ENCODE assay signal across 10 mouse cellular contexts in the genomic region with DNA sequence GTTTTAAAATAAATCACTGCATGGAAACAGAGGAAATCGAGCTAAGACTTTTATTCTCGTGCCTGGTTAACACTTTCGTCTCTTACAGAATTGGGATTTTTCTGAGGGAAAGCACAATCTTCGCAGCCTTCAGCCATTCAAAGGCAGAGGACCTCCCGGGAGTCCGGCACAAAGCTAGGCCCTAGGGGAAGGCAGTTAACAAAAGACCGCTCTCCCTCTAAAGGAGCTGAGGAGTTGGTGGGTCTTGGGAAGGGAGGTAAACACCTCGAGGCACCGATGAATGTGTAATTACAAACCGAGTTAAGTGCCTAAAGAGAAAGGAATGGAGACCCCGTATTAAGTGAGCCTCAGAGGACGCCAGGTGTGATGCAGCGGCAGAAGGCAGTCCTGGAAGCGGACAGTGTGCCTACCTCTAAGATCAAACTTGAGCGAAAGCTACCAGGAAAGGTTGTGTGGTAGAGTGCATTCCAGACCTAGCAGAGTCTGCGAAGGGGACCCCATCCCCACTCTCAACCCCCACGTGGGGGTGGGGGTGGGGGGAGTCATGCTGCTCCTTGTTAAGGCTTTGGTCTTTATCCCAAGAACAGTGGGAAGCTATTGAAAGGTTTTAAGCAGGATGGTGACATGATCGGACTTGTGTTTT. TPM values are rescaled to one million over a fixed set of nuclear protein-coding genes. Genes with fewer than 3 reads are reported as not detected.
DNase-seq lines count a peak whose midpoint lies in the region; ATAC-seq lines count a peak whose summit lies in the region.
"Had no signal": no experiment of that assay in that cellular context is flagged by ENCODE, and none has a peak within 500 bp of the region (broad histone marks: within the 10 kb centered on the region; RNA-seq: fewer than 3 reads in every experiment).

No protein-coding gene starts in this region.

- H3K4me2 ChIP-seq in heart, embryonic 11.5 days = 0 out of 2 replicates have a peak overlapping the region, but pooled peaks have one; percentile 2
- H3K4me2 ChIP-seq in forebrain, embryonic 16.5 days (ENCODE audit: low read length) = peak overlapping the region; percentile 33
- H3K4me2 ChIP-seq in midbrain, embryonic 14.5 days (ENCODE audit: low read length) = peak overlapping the region; percentile 36

- intact Hi-C loops in gastrocnemius, postnatal 36 days (cut with DNase I) = no loop called here

- H3K36me3 ChIP-seq in heart, embryonic 11.5 days (ENCODE audit: control insufficient read depth, insufficient read depth, low read length) = no peaks in the 10 kb centered on the region
- no peaks in the 10 kb centered on the region for H3K36me3 ChIP-seq in forebrain, embryonic 16.5 days (ENCODE audit: control insufficient read depth, insufficient read depth)
- H3K36me3 ChIP-seq in midbrain, embryonic 14.5 days (ENCODE audit: control insufficient read depth, insufficient read depth, low read length) = no peaks in the 10 kb centered on the region

- H3K9me3 ChIP-seq in heart, embryonic 11.5 days (replicated peaks; ENCODE audit: control insufficient read depth, low read length) = no peaks in the 10 kb centered on the region
- no peaks in the 10 kb centered on the region for H3K9me3 ChIP-seq in forebrain, embryonic 16.5 days (ENCODE audit: control insufficient read depth, low read length)
- no peaks in the 10 kb centered on the region for H3K9me3 ChIP-seq in midbrain, embryonic 14.5 days (ENCODE audit: control insufficient read depth, low read length)

- H3K9ac ChIP-seq in heart, embryonic 11.5 days (ENCODE audit: low read depth, low read length) = no peak overlapping the region
- H3K9ac ChIP-seq in forebrain, embryonic 16.5 days (replicated peaks; ENCODE audit: low read depth, low read length) = no peak overlapping the region
- H3K9ac ChIP-seq in midbrain, embryonic 14.5 days (replicated peaks; ENCODE audit: low read length) = no peak overlapping the region

- ATAC-seq in heart, embryonic 11.5 days (replicated peaks; ENCODE audit: insufficient number of reproducible peaks, low FRiP score, low TSS enrichment) = no peak
- ATAC-seq in forebrain, embryonic 16.5 days = peak; percentile 28
- no peak for ATAC-seq in midbrain, embryonic 14.5 days (ENCODE audit: low FRiP score, low TSS enrichment)
- no peak for ATAC-seq in megakaryocyte, adult 5-6 weeks (ENCODE audit: poor library complexity, severe bottlenecking)

- no peak overlapping the region for H3K27ac ChIP-seq in heart, embryonic 11.5 days (ENCODE audit: low read depth, low read length)
- H3K27ac ChIP-seq in forebrain, embryonic 16.5 days (ENCODE audit: low read length) = no peak overlapping the region
- H3K27ac ChIP-seq in midbrain, embryonic 14.5 days (replicated peaks; ENCODE audit: low read depth, low read length) = no peak overlapping the region

- H3K4me3 ChIP-seq in heart, embryonic 11.5 days (ENCODE audit: low read depth, low read length) = no peak overlapping the region
- H3K4me3 ChIP-seq in forebrain, embryonic 16.5 days (replicated peaks; ENCODE audit: low read length) = no peak overlapping the region
- H3K4me3 ChIP-seq in midbrain, embryonic 14.5 days (replicated peaks; ENCODE audit: low read depth, low read length) = no peak overlapping the region

- DNase-seq in heart, adult 8-10 months (ENCODE audit: low spot score) = no peak
- peak; percentile 5 for DNase-seq in Muller cell, postnatal 12 days (ENCODE audit: inconsistent ontology term)
- DNase-seq in midbrain, embryonic 14.5 days = peak; percentile 33
- DNase-seq in gastrocnemius, postnatal 36 days = no peak
- DNase-seq in cerebellum, adult 11 months = no peak
- DNase-seq: cerebellum, postnatal 36 days; heart, adult 11 months had no signal

- H3K4me1 ChIP-seq in heart, embryonic 11.5 days (ENCODE audit: control insufficient read depth, insufficient read depth, low read length) = no peaks in the 10 kb centered on the region
- peaks cover 9% of the 10 kb centered on the region; the same call in 1 of the 2 replicates for H3K4me1 ChIP-seq in forebrain, embryonic 16.5 days (replicated peaks; ENCODE audit: control insufficient read depth, insufficient read depth, low read length)
- peaks cover 11% of the 10 kb centered on the region for H3K4me1 ChIP-seq in midbrain, embryonic 14.5 days (ENCODE audit: control insufficient read depth, insufficient read depth, low read length)

- WGBS in heart, embryonic 11.5 days (ENCODE audit: insufficient replicate concordance) = 25% methylated on average over 18 of the region's 18 CpGs
- WGBS in forebrain, embryonic 16.5 days = 6% methylated on average over 18 of the region's 18 CpGs
- 4% methylated on average over 18 of the region's 18 CpGs for WGBS in midbrain, embryonic 14.5 days

- H3K27me3 ChIP-seq in heart, embryonic 11.5 days (ENCODE audit: control insufficient read depth, insufficient read depth, low read length) = no peaks in the 10 kb centered on the region
- H3K27me3 ChIP-seq in forebrain, embryonic 16.5 days (replicated peaks; ENCODE audit: control insufficient read depth, insufficient read depth, low read length) = 0 out of 2 replicates have a peak, but pooled peaks cover 2% of the 10 kb centered on the region
- no peaks in the 10 kb centered on the region for H3K27me3 ChIP-seq in midbrain, embryonic 14.5 days (ENCODE audit: control insufficient read depth, insufficient read depth, low read length)

RNA-seq across cellular contexts. Expression of a gene that starts 58.9 kb away (rescaled TPM):
- polyA plus RNA-seq in heart, embryonic 11.5 days (2014; fragmentation: Nextera tagmentation; extraction: Ambion mirVana) = 22.6 and 24.5 TPM in 2 replicates
- 10 to 100 TPM; 17.4 to 20.1 (median 19.1) TPM for total RNA-seq in heart, adult 8-10 months (2022)
- polyA plus RNA-seq in forebrain, embryonic 16.5 days (2015; fragmentation: Nextera tagmentation; extraction: Ambion mirVana) = 20.0 and 22.4 TPM in 2 replicates
- 53.0 and 90.8 TPM in 2 replicates for polyA plus RNA-seq in midbrain, embryonic 14.5 days (2014; fragmentation: Nextera tagmentation; extraction: Ambion mirVana)
- total RNA-seq in gastrocnemius, postnatal 36 days (2021) = under 1 TPM; 0.32 to 0.59 TPM
- total RNA-seq in megakaryocyte, adult 5-6 weeks (2015) = 0.16 and 0.30 TPM in 2 replicates
- not detected in 2 replicates for total RNA-seq in megakaryocyte, adult 5-6 weeks (2017)

Comparison
In these comparisons a context has a peak if more than half of its experiments do, and no peak if none do; other contexts are left out.
1. DNase-seq: peak in Muller cell, postnatal 12 days (single experiment) and midbrain, embryonic 14.5 days (single experiment); none in heart, adult 8-10 months (single experiment), gastrocnemius, postnatal 36 days (0 of 2) and cerebellum, adult 11 months (single experiment).
2. RNA of a gene that starts 58.9 kb away (total RNA-seq): 17.4 to 20.1 TPM in heart, adult 8-10 months; 0.32 to 0.59 TPM in gastrocnemius, postnatal 36 days and 0.16 to 0.30 TPM in megakaryocyte, adult 5-6 weeks; every median in the first group is over 10 times any median in the second.
3. Peak in every context shown above with its lines, with median percentiles within 50 percentile points of each other: H3K4me2 ChIP-seq.